Mouse (Mus musculus): Measurements from ENCODE around the gene Rnf150. TPM values are rescaled to one million over a fixed set of nuclear protein-coding genes. Genes with fewer than 3 reads are reported as not detected.

Rnf150 gene
- polyA plus RNA-seq (2017; shearing (Covaris generic)) = not detected

GRCm38 (mm10) chr8:82863041-82863744, at the start of gene Rnf150:
Gene Rnf150, plus strand, starts transcription at chr8:82863356.

Other genes with a start within 250 kb of the Rnf150 start
- gene Zfp330, start 89.2 kb upstream of the Rnf150 start, polyA plus RNA-seq (2017; shearing (Covaris generic)) = 85.5 TPM